Comparison of ENCODE assay signal across 15 mouse cellular contexts in the genomic region with DNA sequence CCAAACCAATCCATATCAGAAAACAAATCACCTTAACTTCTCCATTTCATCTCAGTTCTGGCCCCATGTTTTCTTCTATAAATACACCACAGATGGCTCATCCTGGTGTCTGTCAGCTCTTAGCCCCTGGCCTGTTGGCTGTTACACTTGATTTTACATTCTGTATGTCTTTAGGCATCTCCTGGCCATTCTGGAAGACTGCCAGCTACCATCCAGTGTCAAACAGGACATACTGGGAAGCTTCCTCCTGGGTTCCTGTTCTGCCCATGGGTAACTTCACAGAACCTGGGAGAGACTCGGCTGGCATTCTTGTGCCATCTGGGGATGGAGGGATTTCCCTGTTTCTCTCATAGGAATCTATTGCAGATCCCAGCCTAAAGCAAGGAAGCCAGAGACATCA.
"Had no signal": no experiment of that assay in that cellular context is flagged by ENCODE, and none has a peak within 500 bp of the region (broad histone marks: within the 10 kb centered on the region; RNA-seq: fewer than 3 reads in every experiment).

No protein-coding gene starts in this region.

- H3K9ac ChIP-seq: limb, embryonic 12.5 days; liver, embryonic 13.5 days; liver, postnatal 0 days; lung, embryonic 15.5 days; neural tube, embryonic 15.5 days had no signal

- H3K4me3 ChIP-seq: left cerebral cortex, adult 2 months; limb, embryonic 12.5 days; liver, embryonic 13.5 days; lung, embryonic 15.5 days; megakaryocyte, embryonic 14.5 days; myocyte; neural tube, embryonic 15.5 days had no signal

- DNase-seq: kidney, postnatal 25 days; liver; liver, embryonic 13.5 days; liver, postnatal 0 days; lung, postnatal 14 days; right cerebral cortex, adult 18-20 months; thymus, postnatal 4 days had no signal

- H3K9me3 ChIP-seq: liver, embryonic 13.5 days; lung, embryonic 15.5 days; neural tube, embryonic 15.5 days had no signal

- H3K27me3 ChIP-seq: limb, embryonic 12.5 days; liver, embryonic 13.5 days; lung, embryonic 15.5 days had no signal

- H3K4me2 ChIP-seq: limb, embryonic 12.5 days; liver, embryonic 13.5 days; lung, embryonic 15.5 days; neural tube, embryonic 15.5 days had no signal

- H3K4me1 ChIP-seq: liver, embryonic 13.5 days; lung, embryonic 15.5 days had no signal

- H3K36me3 ChIP-seq: liver, embryonic 13.5 days; lung, embryonic 15.5 days had no signal

- ATAC-seq: liver, postnatal 0 days had no signal

- H3K27ac ChIP-seq: left cerebral cortex, adult 2 months; limb, embryonic 12.5 days; liver, embryonic 13.5 days; lung, embryonic 15.5 days; macrophage; neural tube, embryonic 15.5 days; stomach, postnatal 0 days had no signal
